Mouse (Mus musculus) erythroblast, embryonic 14.5 days (primary cell): Measurements from ENCODE around the gene Iffo1.

Experiments
- GATA1 ChIP-seq: IDR thresholded peaks from 2 replicates; pipeline ENCODE4 v1.6.1; 2012; ENCODE audit warnings: low read length, inconsistent platforms, mixed read lengths
- TAL1 ChIP-seq: IDR thresholded peaks from 3 replicates; pipeline ENCODE4 v1.6.1; 2012; ENCODE audit warnings: low read length, inconsistent platforms, mixed read lengths

DNA sequence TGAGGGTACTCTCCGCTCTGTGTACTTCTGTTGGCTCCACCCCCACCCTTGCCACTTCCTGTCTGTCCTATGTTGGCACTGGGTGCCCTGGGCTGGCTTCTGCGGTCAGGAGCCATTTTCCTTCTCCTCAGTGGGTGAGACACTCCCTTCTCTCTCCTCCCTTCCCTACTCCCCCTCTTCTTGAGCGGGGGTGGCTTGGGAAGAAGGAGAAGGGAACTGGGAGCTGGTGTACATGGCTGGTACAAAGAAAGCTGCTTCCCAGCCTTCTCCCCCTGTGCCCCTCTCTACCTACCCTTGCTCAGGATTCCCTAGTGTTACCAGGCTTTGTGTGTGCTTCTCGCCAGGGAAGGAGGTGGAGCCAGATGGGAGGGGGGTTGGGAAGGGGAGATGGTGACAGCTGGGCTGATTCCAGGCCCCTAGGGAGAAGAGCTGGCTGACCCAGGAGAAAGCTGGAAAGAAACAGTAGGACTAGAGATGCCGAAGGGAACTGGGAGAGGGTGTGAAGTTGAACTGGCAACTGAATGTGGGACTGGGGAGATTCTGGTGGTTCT, 45.5 kb upstream of the Iffo1 start:
- TF ChIP-seq GATA1 (no peak), TAL1 (no peak)
